Mouse (Mus musculus): ENCODE data around the gene Gm45521. TPM values are rescaled to one million over a fixed set of nuclear protein-coding genes. Genes with fewer than 3 reads are reported as not detected.

The Gm45521 gene
- polyA plus RNA-seq, 1 experiment from 2014 or later, result not detected

GRCm38 (mm10) chr14:8007923-8008322 is 50.8 kb downstream of the Gm45521 start:
- no peak for DNase-seq (ENCODE audit: low spot score)
- H3K27ac ChIP-seq (ENCODE audit: low read depth, low read length), result no peak overlapping the region
- no peaks in the 10 kb centered on the region for H3K9me3 ChIP-seq (ENCODE audit: control insufficient read depth, low read length)
- no peaks in the 10 kb centered on the region for H3K4me1 ChIP-seq (replicated peaks; ENCODE audit: control insufficient read depth, insufficient read depth, low read length)
- no peak overlapping the region for H3K9ac ChIP-seq (ENCODE audit: low read depth, low read length)
- no peak overlapping the region for H3K4me2 ChIP-seq (replicated peaks; ENCODE audit: low read depth, low read length)
- no peak for ATAC-seq (ENCODE audit: low FRiP score)
- 0 out of 2 replicates have a peak, but pooled peaks cover 2% of the 10 kb centered on the region for H3K27me3 ChIP-seq (ENCODE audit: control insufficient read depth, insufficient read depth, low read length)
- no peaks in the 10 kb centered on the region for H3K36me3 ChIP-seq (ENCODE audit: control insufficient read depth, insufficient read depth, low read length)
- H3K4me3 ChIP-seq (ENCODE audit: low read depth, low read length), result no peak overlapping the region
- 91% methylated on average over 10 of the region's 10 CpGs for WGBS

Other genes with a start within 250 kb of the Gm45521 start
- not detected in 2 replicates for gene Gm26661, start 165.7 kb upstream of the Gm45521 start, polyA plus RNA-seq (2014; fragmentation: Nextera tagmentation; extraction: Ambion mirVana)
- 12.9 and 16.5 TPM in 2 replicates for gene Flnb, start 139.3 kb upstream of the Gm45521 start, polyA plus RNA-seq (2014; fragmentation: Nextera tagmentation; extraction: Ambion mirVana)
- 0.03 TPM in 1 of 2 replicates, not detected in the other for gene Dnase1l3, start 37.3 kb downstream of the Gm45521 start, polyA plus RNA-seq (2014; fragmentation: Nextera tagmentation; extraction: Ambion mirVana)
- 15.3 and 16.1 TPM in 2 replicates for gene Abhd6, start 45.6 kb downstream of the Gm45521 start, polyA plus RNA-seq (2014; fragmentation: Nextera tagmentation; extraction: Ambion mirVana)
- 56.9 and 61.0 TPM in 2 replicates for gene Rpp14, start 123.1 kb downstream of the Gm45521 start, polyA plus RNA-seq (2014; fragmentation: Nextera tagmentation; extraction: Ambion mirVana)
- 32.4 and 36.4 TPM in 2 replicates for gene Pxk, start 140.9 kb downstream of the Gm45521 start, polyA plus RNA-seq (2014; fragmentation: Nextera tagmentation; extraction: Ambion mirVana)
- gene Pdhb, start 215.7 kb downstream of the Gm45521 start, polyA plus RNA-seq (2014; fragmentation: Nextera tagmentation; extraction: Ambion mirVana), result 228 and 233 TPM in 2 replicates